Mouse (Mus musculus) intestine, embryonic 14.5 days (tissue): ENCODE results near the gene Gpr35. TPM values are rescaled to one million over a fixed set of nuclear protein-coding genes. Genes with fewer than 3 reads are reported as not detected.

Experiments used
- ATAC-seq: fragments of 200-750 bp; cut with Nextera tagmentation; replicated peaks from 2 replicates; pipeline ENCODE4 v1.8.0; 2017; ENCODE audit warnings: low read depth, moderate number of reproducible peaks, moderate TSS enrichment, moderate library complexity; ENCODE audit not compliant: low FRiP score, low TSS enrichment
- DNase-seq: peaks from one replicate; pipeline ENCODE4 v3.0.0-alpha.2; 2018; ENCODE audit warnings: low spot score
- H3K27ac ChIP-seq: fragments of 300-500 bp; sonication (generic); 2 replicates; pipeline ENCODE4 v1.5.1; 2014; ENCODE audit warnings: low read depth, mild to moderate bottlenecking, control low read depth
- H3K27me3 ChIP-seq: fragments of 300-500 bp; sonication (generic); replicated peaks from 2 replicates; pipeline ENCODE4 v1.6.1; 2014; ENCODE audit warnings: low read length, control low read depth; ENCODE audit not compliant: control insufficient read depth, insufficient read depth
- H3K36me3 ChIP-seq: fragments of 300-500 bp; sonication (generic); 2 replicates; pipeline ENCODE4 v1.6.1; 2014; ENCODE audit warnings: low read length, control low read depth; ENCODE audit not compliant: control insufficient read depth, insufficient read depth
- H3K4me1 ChIP-seq: fragments of 300-500 bp; sonication (generic); replicated peaks from 2 replicates; pipeline ENCODE4 v1.6.1; 2014; ENCODE audit warnings: low read length, control low read depth, mixed read lengths; ENCODE audit not compliant: control insufficient read depth, insufficient read depth
- H3K4me2 ChIP-seq: fragments of 300-500 bp; sonication (generic); 2 replicates; pipeline ENCODE4 v1.6.1; 2014; ENCODE audit warnings: low read length
- H3K4me3 ChIP-seq: fragments of 300-500 bp; sonication (generic); 2 replicates; pipeline ENCODE4 v1.5.1; 2014; ENCODE audit warnings: low read depth, low read length, control low read depth, mixed read lengths
- H3K9ac ChIP-seq: fragments of 300-500 bp; sonication (generic); 2 replicates; pipeline ENCODE4 v1.6.1; 2014; ENCODE audit warnings: mild to moderate bottlenecking, low read length
- H3K9me3 ChIP-seq: fragments of 300-500 bp; sonication (generic); 2 replicates; pipeline ENCODE4 v1.6.1; 2016; ENCODE audit warnings: low read length, control low read depth; ENCODE audit not compliant: control insufficient read depth
- WGBS: fragments of 180-500 bp; shearing (Covaris S2); extraction: QIAGEN DNeasy Blood & Tissue Kit; methylation state at CpG from one replicate; pipeline ENCODE4 v1.1.7; 2014; 5-methylcytosine and 5-hydroxymethylcytosine counted together
- polyA plus RNA-seq: library from polyadenylated mRNA; unstranded; fragments of >200 nt; fragmentation: Nextera tagmentation; extraction: Ambion mirVana; gene quantifications from 2 replicates; pipeline ENCODE4 v1.2.1, GENCODE M21; 2014

Gene Gpr35
- polyA plus RNA-seq, 1 experiment from 2014 or later = 5.7 TPM

DNA sequence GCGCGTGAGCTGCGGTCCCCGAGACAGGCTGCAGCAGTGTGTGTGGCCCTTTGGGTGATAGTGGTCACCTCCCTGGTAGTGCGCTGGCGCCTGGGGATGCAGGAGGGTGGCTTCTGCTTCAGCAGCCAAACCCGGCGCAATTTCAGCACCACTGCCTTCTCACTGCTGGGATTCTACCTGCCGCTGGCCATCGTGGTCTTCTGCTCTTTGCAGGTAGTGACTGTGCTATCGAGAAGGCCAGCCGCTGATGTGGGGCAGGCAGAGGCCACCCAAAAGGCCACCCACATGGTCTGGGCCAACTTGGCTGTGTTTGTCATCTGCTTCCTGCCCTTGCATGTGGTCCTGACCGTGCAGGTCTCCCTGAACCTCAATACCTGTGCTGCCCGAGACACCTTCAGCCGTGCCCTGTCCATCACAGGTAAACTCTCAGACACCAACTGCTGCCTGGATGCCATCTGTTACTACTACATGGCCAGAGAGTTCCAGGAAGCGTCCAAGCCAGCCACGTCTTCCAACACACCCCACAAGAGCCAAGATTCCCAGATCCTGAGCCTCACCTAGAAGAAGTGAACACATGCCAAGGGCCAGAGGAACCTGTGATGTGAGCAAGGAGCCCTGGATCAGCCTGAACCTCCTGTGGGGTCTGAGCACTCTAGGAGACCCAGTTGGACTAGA, 32.4 kb downstream of the Gpr35 start:
- no peak overlapping the region for H3K4me2 ChIP-seq
- ATAC-seq = no peak
- H3K36me3 ChIP-seq = no peaks in the 10 kb centered on the region
- H3K27me3 ChIP-seq = no peaks in the 10 kb centered on the region; the same call in 1 of the 2 replicates
- DNase-seq = no peak
- H3K4me1 ChIP-seq = no peaks in the 10 kb centered on the region; the same call in 1 of the 2 replicates
- H3K27ac ChIP-seq = no peak overlapping the region
- H3K9ac ChIP-seq = no peak overlapping the region
- WGBS = 91% methylated on average over 17 of the region's 17 CpGs
- H3K9me3 ChIP-seq = no peaks in the 10 kb centered on the region
- H3K4me3 ChIP-seq = no peak overlapping the region

DNA sequence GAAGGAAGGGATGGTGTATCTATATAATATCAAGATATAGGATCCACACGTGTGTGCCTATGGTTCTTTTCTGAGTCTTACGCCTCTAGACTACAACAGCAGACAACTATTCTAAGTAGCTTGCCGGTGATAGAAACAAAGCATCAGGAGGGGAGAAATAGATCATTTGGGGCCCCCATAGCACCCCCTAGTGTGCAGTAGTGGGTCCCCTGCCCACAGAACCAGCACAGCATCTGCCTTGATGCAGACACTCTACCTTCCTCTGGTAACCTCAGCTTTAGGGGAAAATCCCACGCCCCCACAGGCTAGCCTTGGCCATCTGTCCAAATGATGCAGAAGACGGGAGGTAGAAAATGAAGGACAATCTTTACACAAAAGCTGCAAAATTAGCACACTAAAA, 34.3 kb downstream of the Gpr35 start:
- Histone ChIP-seq H3K9ac (no peak overlapping the region), H3K4me3 (no peak overlapping the region), H3K4me1 (no peaks in the 10 kb centered on the region), H3K27me3 (no peaks in the 10 kb centered on the region), H3K36me3 (no peaks in the 10 kb centered on the region), H3K4me2 (no peak overlapping the region), H3K27ac (no peak overlapping the region), H3K9me3 (no peaks in the 10 kb centered on the region)
- 83% methylated on average over 5 of the region's 5 CpGs for WGBS
- DNase-seq (no peak), ATAC-seq (no peak)

GRCm38 (mm10) chr1:92988894-92989293, 38.2 kb downstream of the Gpr35 start:
- H3K9me3 ChIP-seq = no peaks in the 10 kb centered on the region
- H3K4me2 ChIP-seq = no peak overlapping the region
- H3K27me3 ChIP-seq = no peaks in the 10 kb centered on the region
- H3K36me3 ChIP-seq = no peaks in the 10 kb centered on the region
- WGBS = 50% methylated on average over 4 of the region's 4 CpGs
- no peak overlapping the region for H3K4me3 ChIP-seq
- H3K4me1 ChIP-seq = no peaks in the 10 kb centered on the region
- H3K9ac ChIP-seq = no peak overlapping the region
- no peak overlapping the region for H3K27ac ChIP-seq
- ATAC-seq (0 out of 2 replicates have a peak, but pooled peaks have one; percentile 36), DNase-seq (no peak)

- Histone ChIP-seq H3K9me3 (no peaks in the 10 kb centered on the region), H3K27ac (no peak overlapping the region), H3K9ac (no peak overlapping the region), H3K4me2 (no peak overlapping the region), H3K4me1 (no peaks in the 10 kb centered on the region), H3K27me3 (no peaks in the 10 kb centered on the region), H3K36me3 (no peaks in the 10 kb centered on the region), H3K4me3 (no peak overlapping the region)
- 54% methylated on average over 4 of the region's 4 CpGs for WGBS
- ATAC-seq (no peak), DNase-seq (no peak)
These were observed 39.2 kb downstream of the Gpr35 start for GRCm38 (mm10) chr1:92989891-92990290.

DNA sequence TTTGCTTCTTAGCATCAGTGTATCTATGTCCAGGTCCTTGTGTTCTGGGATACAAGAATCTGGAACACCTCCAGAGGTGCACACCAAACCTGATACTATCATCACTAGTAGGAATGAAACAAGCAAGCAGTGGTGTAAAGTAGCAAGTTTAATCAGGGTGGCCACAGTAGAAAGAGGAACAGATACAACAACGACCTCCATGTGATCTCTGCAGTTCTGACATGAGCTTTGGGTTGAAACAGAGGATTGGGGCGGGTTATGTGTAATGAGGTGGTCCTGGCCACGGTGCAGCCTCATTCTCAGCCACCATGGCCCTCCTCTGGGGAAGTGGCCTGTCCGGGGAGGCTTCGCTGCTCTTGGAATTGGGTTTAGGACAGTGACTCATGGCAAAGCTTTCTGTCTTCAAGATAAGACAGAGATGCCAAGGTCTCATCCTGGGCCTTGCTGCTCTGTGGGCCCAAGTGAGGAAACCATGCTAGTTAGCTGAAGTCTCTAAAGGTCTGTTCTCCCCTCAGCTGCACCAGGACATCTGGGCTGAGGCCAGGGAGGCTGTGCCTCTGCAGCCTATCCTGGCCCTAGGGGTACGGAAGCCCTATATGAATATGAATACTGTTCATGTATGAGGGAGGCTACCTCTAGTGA, 41.7 kb downstream of the Gpr35 start:
- H3K9ac ChIP-seq = no peak overlapping the region
- no peaks in the 10 kb centered on the region for H3K9me3 ChIP-seq
- DNase-seq (no peak), ATAC-seq (no peak)
- no peaks in the 10 kb centered on the region for H3K27me3 ChIP-seq
- H3K27ac ChIP-seq = no peak overlapping the region
- H3K4me1 ChIP-seq = no peaks in the 10 kb centered on the region
- no peak overlapping the region for H3K4me3 ChIP-seq
- 81% methylated on average over 6 of the region's 6 CpGs for WGBS
- H3K4me2 ChIP-seq = no peak overlapping the region
- H3K36me3 ChIP-seq = no peaks in the 10 kb centered on the region

DNA sequence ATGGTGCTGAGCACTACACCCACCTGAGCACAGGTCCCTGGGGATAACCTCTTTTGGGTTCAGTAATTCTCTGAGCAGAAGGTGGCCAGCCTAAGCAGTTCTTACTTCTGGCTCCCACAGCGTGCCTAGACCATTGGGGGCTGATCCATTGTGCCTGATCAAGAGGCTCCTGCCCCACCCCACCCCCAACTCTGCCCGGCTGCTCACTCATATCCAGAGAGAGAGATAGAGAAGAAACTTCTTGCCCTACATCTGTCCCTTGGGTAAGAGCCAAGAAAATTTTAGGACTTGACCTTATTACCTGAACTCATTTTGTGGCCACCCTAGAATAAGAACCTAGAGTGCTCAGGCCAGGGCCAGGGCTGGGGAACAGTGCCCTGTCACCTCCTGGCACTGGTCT, 42.2 kb downstream of the Gpr35 start:
- DNase-seq (no peak), ATAC-seq (no peak)
- H3K4me1 ChIP-seq = no peaks in the 10 kb centered on the region
- no peak overlapping the region for H3K9ac ChIP-seq
- no peaks in the 10 kb centered on the region for H3K27me3 ChIP-seq
- no peak overlapping the region for H3K4me2 ChIP-seq
- 86% methylated on average over 2 of the region's 2 CpGs for WGBS
- no peaks in the 10 kb centered on the region for H3K9me3 ChIP-seq
- H3K4me3 ChIP-seq = no peak overlapping the region
- H3K36me3 ChIP-seq = no peaks in the 10 kb centered on the region
- H3K27ac ChIP-seq = no peak overlapping the region

GRCm38 (mm10) chr1:93006061-93006460, 55.4 kb downstream of the Gpr35 start, which contains the start of gene Aqp12:
Gene Aqp12 (plus strand): TSS chr1:93006334.
- no peak for ATAC-seq

DNA sequence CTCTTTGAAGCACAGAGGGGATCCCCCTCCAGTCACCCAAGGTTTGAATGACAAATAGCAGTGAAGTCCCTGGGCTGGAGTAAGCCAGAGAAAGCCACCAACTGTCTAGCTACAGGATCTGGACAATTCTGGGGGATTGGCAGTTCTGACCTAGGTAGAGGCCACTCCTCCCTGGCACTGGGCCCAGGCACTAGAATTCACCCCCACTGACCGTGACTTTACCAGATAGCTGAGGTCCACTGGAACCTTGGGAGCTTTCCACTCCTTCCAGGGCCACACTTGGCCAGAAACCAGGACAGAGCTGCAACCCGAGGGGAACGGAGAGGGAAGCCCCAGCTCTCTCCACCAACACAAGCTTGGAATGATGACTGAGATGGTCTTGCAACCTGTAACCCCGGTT, 58.5 kb downstream of the Gpr35 start:
- H3K4me1 ChIP-seq = no peaks in the 10 kb centered on the region
- WGBS = 73% methylated on average over 4 of the region's 4 CpGs
- ATAC-seq (no peak), DNase-seq (no peak)
- no peak overlapping the region for H3K4me3 ChIP-seq
- H3K27me3 ChIP-seq = no peaks in the 10 kb centered on the region
- H3K9ac ChIP-seq = no peak overlapping the region
- H3K9me3 ChIP-seq = no peaks in the 10 kb centered on the region
- no peak overlapping the region for H3K4me2 ChIP-seq
- H3K36me3 ChIP-seq = no peaks in the 10 kb centered on the region
- H3K27ac ChIP-seq = no peak overlapping the region

More at GRCm38 (mm10) chr1:93006061-93006460, 55.4 kb downstream of the Gpr35 start, which contains the start of gene Aqp12:
- H3K4me3 ChIP-seq = no peak within 1 kb of the TSS
- DNase-seq = no peak
- H3K27ac ChIP-seq = no peak within 1 kb of the TSS
- no peaks in the 10 kb centered on the region for H3K4me1 ChIP-seq
- H3K4me2 ChIP-seq = no peak within 1 kb of the TSS
- H3K9ac ChIP-seq = no peak within 1 kb of the TSS
- whole genome bisulfite sequencing = 78% methylated on average over 7 of the region's 7 CpGs
- H3K27me3 ChIP-seq = no peaks in the 10 kb centered on the region
- H3K9me3 ChIP-seq = no peaks in the 10 kb centered on the region
- no peaks in the 10 kb centered on the region for H3K36me3 ChIP-seq

- no peaks in the 10 kb centered on the region for H3K4me1 ChIP-seq
- H3K9me3 ChIP-seq = no peaks in the 10 kb centered on the region
- H3K4me2 ChIP-seq = no peak overlapping the region
- H3K4me3 ChIP-seq = no peak overlapping the region
- 42% methylated on average over 3 of the region's 3 CpGs for WGBS
- ATAC-seq (no peak), DNase-seq (peak; percentile 59)
- H3K27ac ChIP-seq = no peak overlapping the region
- H3K36me3 ChIP-seq = no peaks in the 10 kb centered on the region
- no peaks in the 10 kb centered on the region for H3K27me3 ChIP-seq
- no peak overlapping the region for H3K9ac ChIP-seq
These were observed 60.1 kb downstream of the Gpr35 start for GRCm38 (mm10) chr1:93010731-93011130.
